Mouse (Mus musculus) hindbrain, postnatal 0 days (tissue): ENCODE measurements around the gene Styx. TPM values are rescaled to one million over a fixed set of nuclear protein-coding genes. Genes with fewer than 3 reads are reported as not detected.

Experiments used
- ATAC-seq: fragments of 200-750 bp; cut with Nextera tagmentation; 2 replicates; pipeline ENCODE4 v1.8.0; 2017; ENCODE audit warnings: mild to moderate bottlenecking, moderate TSS enrichment, moderate library complexity
- DNase-seq: peaks from one replicate; pipeline ENCODE4 v3.0.0-alpha.2; 2015; ENCODE audit warnings: low spot score
- H3K27ac ChIP-seq: fragments of 300-500 bp; sonication (generic); 2 replicates; pipeline ENCODE4 v1.5.1; 2014; ENCODE audit warnings: mild to moderate bottlenecking
- H3K27me3 ChIP-seq: fragments of 300-500 bp; sonication (generic); 2 replicates; pipeline ENCODE4 v1.6.1; 2014; ENCODE audit warnings: low read length, mixed read lengths; ENCODE audit not compliant: insufficient read depth
- H3K36me3 ChIP-seq: fragments of 300-500 bp; sonication (generic); 2 replicates; pipeline ENCODE4 v1.6.1; 2014; ENCODE audit warnings: low read length, mixed read lengths; ENCODE audit not compliant: insufficient read depth
- H3K4me1 ChIP-seq: fragments of 300-500 bp; sonication (generic); 2 replicates; pipeline ENCODE4 v1.6.1; 2014; ENCODE audit warnings: antibody characterized with exemption, low read length, mixed read lengths; ENCODE audit not compliant: insufficient read depth
- H3K4me2 ChIP-seq: fragments of 300-500 bp; sonication (generic); 2 replicates; pipeline ENCODE4 v1.6.1; 2014; ENCODE audit warnings: low read depth, mild to moderate bottlenecking, low read length, moderate library complexity, mixed read lengths
- H3K4me3 ChIP-seq: fragments of 300-500 bp; sonication (generic); 2 replicates; pipeline ENCODE4 v1.5.1; 2014; ENCODE audit warnings: low read length
- H3K9ac ChIP-seq: fragments of 300-500 bp; sonication (generic); replicated peaks from 2 replicates; pipeline ENCODE4 v1.6.1; 2014; ENCODE audit warnings: mild to moderate bottlenecking, low read length, moderate library complexity, mixed read lengths
- H3K9me3 ChIP-seq: fragments of 300-500 bp; sonication (generic); 2 replicates; pipeline ENCODE4 v1.6.1; 2016; ENCODE audit warnings: low read length, mixed read lengths
- CTCF ChIP-seq: IDR thresholded peaks from 2 replicates; pipeline ENCODE4 v1.5.1; 2016; ENCODE audit warnings: antibody characterized with exemption, control low read depth, low read depth
- WGBS: fragments of 180-500 bp; shearing (Covaris S2); extraction: QIAGEN DNeasy Blood & Tissue Kit; methylation state at CpG from one replicate; pipeline ENCODE4 v1.1.7; 2014; 5-methylcytosine and 5-hydroxymethylcytosine counted together
- polyA plus RNA-seq: library from polyadenylated mRNA; unstranded; fragments of >200 nt; fragmentation: Nextera tagmentation; extraction: Ambion mirVana; gene quantifications from 2 replicates; pipeline ENCODE4 v1.2.1, GENCODE M21; 2015
- total RNA-seq: library from RNA; depleted of rRNA; stranded (reverse); fragments of >200 nt; gene quantifications from 2 replicates; pipeline ENCODE4 v1.2.3, GENCODE M21; 2014

Gene Styx
- total and polyA plus RNA-seq, 2 experiments from 2014 or later = 20.7 to 72.4 TPM

GRCm38 (mm10) chr14:45329589-45330181, 21.2 kb upstream of the Styx start, which contains the start of gene Psmc6:
Gene Psmc6, plus strand, starts transcription at chr14:45329788.
- Histone ChIP-seq H3K9me3 (no peaks in the 10 kb centered on the region), H3K27me3 (no peaks in the 10 kb centered on the region), H3K36me3 (peaks cover 15% of the 10 kb centered on the region; the same call in 1 of the 2 replicates), H3K9ac (peak within 1 kb of the TSS; percentile 94), H3K27ac (peak within 1 kb of the TSS; percentile 93), H3K4me1 (no peaks in the 10 kb centered on the region), H3K4me2 (peak within 1 kb of the TSS; percentile 64), H3K4me3 (peak within 1 kb of the TSS; percentile 97)
- DNase-seq (peak; percentile 97), ATAC-seq (peak; percentile 98)
- WGBS = under 1% methylated on average over 44 of the region's 44 CpGs
- peak; percentile 92 for TF ChIP-seq CTCF

- no peak for TF ChIP-seq CTCF
- Histone ChIP-seq H3K4me3 (no peak overlapping the region), H3K4me2 (peak overlapping the region; percentile 21; the same call in 1 of the 2 replicates), H3K27me3 (no peaks in the 10 kb centered on the region), H3K36me3 (peaks cover 4% of the 10 kb centered on the region), H3K9me3 (no peaks in the 10 kb centered on the region), H3K27ac (peak overlapping the region; percentile 71), H3K4me1 (no peaks in the 10 kb centered on the region), H3K9ac (no peak overlapping the region)
- 45% methylated on average over 16 of the region's 16 CpGs for WGBS
- peak; percentile 92 for ATAC-seq
- peak; percentile 82 for DNase-seq
Observed at GRCm38 (mm10) chr14:45364211-45365195, 13.6 kb downstream of the Styx start.

GRCm38 (mm10) chr14:45365196-45365587, 14.3 kb downstream of the Styx start:
- ATAC-seq = no peak
- no peak overlapping the region for H3K4me3 ChIP-seq
- H3K27me3 ChIP-seq = no peaks in the 10 kb centered on the region
- H3K4me2 ChIP-seq = peak overlapping the region; percentile 21; the same call in 1 of the 2 replicates
- no peaks in the 10 kb centered on the region for H3K9me3 ChIP-seq
- DNase-seq = no peak
- peak overlapping the region; percentile 71 for H3K27ac ChIP-seq
- no peak for TF ChIP-seq CTCF
- H3K9ac ChIP-seq = no peak overlapping the region
- H3K4me1 ChIP-seq = no peaks in the 10 kb centered on the region
- WGBS = 64% methylated on average over 6 of the region's 6 CpGs
- H3K36me3 ChIP-seq = peaks cover 9% of the 10 kb centered on the region

- Histone ChIP-seq H3K9me3 (no peaks in the 10 kb centered on the region), H3K9ac (no peak overlapping the region), H3K4me1 (no peaks in the 10 kb centered on the region), H3K4me3 (no peak overlapping the region), H3K27ac (no peak overlapping the region), H3K27me3 (no peaks in the 10 kb centered on the region), H3K4me2 (no peak overlapping the region), H3K36me3 (peaks cover 14% of the 10 kb centered on the region)
- no peak for ATAC-seq
- WGBS = 90% methylated on average over 3 of the region's 3 CpGs
- no peak for TF ChIP-seq CTCF
- DNase-seq = no peak
Observed at GRCm38 (mm10) chr14:45378771-45379170, 27.9 kb downstream of the Styx start.

GRCm38 (mm10) chr14:45380756-45381155, 29.9 kb downstream of the Styx start:
- H3K4me1 ChIP-seq = no peaks in the 10 kb centered on the region
- peaks cover 14% of the 10 kb centered on the region for H3K36me3 ChIP-seq
- no peak overlapping the region for H3K4me3 ChIP-seq
- no peaks in the 10 kb centered on the region for H3K9me3 ChIP-seq
- no peak overlapping the region for H3K27ac ChIP-seq
- no peak overlapping the region for H3K4me2 ChIP-seq
- H3K27me3 ChIP-seq = no peaks in the 10 kb centered on the region
- ATAC-seq (no peak), DNase-seq (no peak)
- H3K9ac ChIP-seq = no peak overlapping the region
- WGBS = 74% methylated on average over 6 of the region's 6 CpGs
- no peak for TF ChIP-seq CTCF

- no peak overlapping the region for H3K27ac ChIP-seq
- peaks cover 14% of the 10 kb centered on the region for H3K36me3 ChIP-seq
- ATAC-seq = no peak
- TF ChIP-seq CTCF = peak; percentile 44
- 0 out of 2 replicates have a peak, but pooled peaks cover 4% of the 10 kb centered on the region for H3K4me1 ChIP-seq
- H3K4me3 ChIP-seq = no peak overlapping the region
- WGBS = 79% methylated on average over 4 of the region's 4 CpGs
- no peaks in the 10 kb centered on the region for H3K27me3 ChIP-seq
- no peak overlapping the region for H3K9ac ChIP-seq
- H3K9me3 ChIP-seq = no peaks in the 10 kb centered on the region
- DNase-seq = no peak
- H3K4me2 ChIP-seq = no peak overlapping the region
Observed at GRCm38 (mm10) chr14:45382912-45383311, 32.0 kb downstream of the Styx start.
